In genomic region chr7:97775380-97775779, GRCm38 (mm10) we compare ENCODE assay signal across 32 mouse cellular contexts. TPM values are rescaled to one million over a fixed set of nuclear protein-coding genes. Genes with fewer than 3 reads are reported as not detected.
DNase-seq lines count a peak whose midpoint lies in the region; ATAC-seq and TF ChIP-seq lines count a peak whose summit lies in the region.
"Had no signal": no experiment of that assay in that cellular context is flagged by ENCODE, and none has a peak within 500 bp of the region (broad histone marks: within the 10 kb centered on the region; RNA-seq: fewer than 3 reads in every experiment).

No protein-coding gene starts in this region.

- no peaks in the 10 kb centered on the region for H3K27me3 ChIP-seq in heart, embryonic 10.5 days (ENCODE audit: insufficient read depth, poor library complexity, severe bottlenecking)
- no peaks in the 10 kb centered on the region for H3K27me3 ChIP-seq in kidney, postnatal 0 days (ENCODE audit: insufficient read depth, low read length)
- H3K27me3 ChIP-seq in kidney, embryonic 15.5 days = no peaks in the 10 kb centered on the region
- H3K27me3 ChIP-seq: forebrain, embryonic 15.5 days; heart, embryonic 15.5 days; limb, embryonic 12.5 days; liver, embryonic 15.5 days; midbrain, embryonic 13.5 days; neural tube, embryonic 15.5 days had no signal

- no peaks in the 10 kb centered on the region for H3K4me1 ChIP-seq in heart, embryonic 10.5 days
- H3K4me1 ChIP-seq in kidney, postnatal 0 days (replicated peaks; ENCODE audit: insufficient read depth, low read length) = no peaks in the 10 kb centered on the region
- no peaks in the 10 kb centered on the region for H3K4me1 ChIP-seq in kidney, embryonic 15.5 days
- H3K4me1 ChIP-seq in embryonic fibroblast, embryonic 13.5 days (ENCODE audit: control insufficient read depth, insufficient read depth, low read length) = peaks cover 14% of the 10 kb centered on the region
- H3K4me1 ChIP-seq: forebrain, embryonic 15.5 days; heart, embryonic 15.5 days; limb, embryonic 12.5 days; liver, embryonic 15.5 days; midbrain, embryonic 13.5 days; neural tube, embryonic 15.5 days had no signal

- H3K4me2 ChIP-seq in kidney, postnatal 0 days (ENCODE audit: low read length) = no peak overlapping the region
- no peak overlapping the region for H3K4me2 ChIP-seq in kidney, embryonic 15.5 days
- H3K4me2 ChIP-seq: forebrain, embryonic 15.5 days; heart, embryonic 15.5 days; hindbrain, embryonic 14.5 days; limb, embryonic 12.5 days; liver, embryonic 15.5 days; lung, embryonic 14.5 days; midbrain, embryonic 13.5 days; neural tube, embryonic 15.5 days had no signal

- H3K9me3 ChIP-seq in heart, embryonic 10.5 days = no peaks in the 10 kb centered on the region
- H3K9me3 ChIP-seq in kidney, postnatal 0 days (replicated peaks; ENCODE audit: low read length) = no peaks in the 10 kb centered on the region
- 0 out of 2 replicates have a peak, but pooled peaks cover 2% of the 10 kb centered on the region for H3K9me3 ChIP-seq in kidney, embryonic 15.5 days (replicated peaks)
- H3K9me3 ChIP-seq: forebrain, embryonic 15.5 days; limb, embryonic 12.5 days; liver, embryonic 15.5 days; midbrain, embryonic 13.5 days; neural tube, embryonic 15.5 days had no signal

- H3K27ac ChIP-seq in heart, embryonic 10.5 days = no peak overlapping the region
- no peak overlapping the region; the same call in 1 of the 2 replicates for H3K27ac ChIP-seq in kidney, postnatal 0 days
- H3K27ac ChIP-seq in kidney, embryonic 15.5 days = no peak overlapping the region
- peak overlapping the region; percentile 60 for H3K27ac ChIP-seq in embryonic fibroblast, embryonic 13.5 days (ENCODE audit: insufficient read depth, low read length)
- H3K27ac ChIP-seq: forebrain, embryonic 15.5 days; gastrocnemius, adult 2 months; heart, embryonic 15.5 days; hindbrain, embryonic 14.5 days; limb, embryonic 12.5 days; liver, embryonic 15.5 days; midbrain, embryonic 13.5 days; neural tube, embryonic 15.5 days had no signal

- H3K36me3 ChIP-seq in heart, embryonic 10.5 days = no peaks in the 10 kb centered on the region
- H3K36me3 ChIP-seq in kidney, postnatal 0 days (ENCODE audit: insufficient read depth, low read length) = no peaks in the 10 kb centered on the region
- no peaks in the 10 kb centered on the region for H3K36me3 ChIP-seq in kidney, embryonic 15.5 days
- H3K36me3 ChIP-seq: forebrain, embryonic 15.5 days; heart, embryonic 15.5 days; limb, embryonic 12.5 days; liver, embryonic 15.5 days; midbrain, embryonic 13.5 days; neural tube, embryonic 15.5 days had no signal

- no peak overlapping the region for H3K9ac ChIP-seq in kidney, postnatal 0 days (ENCODE audit: low read depth, low read length)
- no peak overlapping the region for H3K9ac ChIP-seq in kidney, embryonic 15.5 days
- H3K9ac ChIP-seq: forebrain, embryonic 15.5 days; heart, embryonic 15.5 days; hindbrain, embryonic 14.5 days; limb, embryonic 12.5 days; liver, embryonic 15.5 days; lung, embryonic 14.5 days; midbrain, embryonic 13.5 days; neural tube, embryonic 15.5 days had no signal

- TF ChIP-seq CTCF in kidney, postnatal 0 days (IDR thresholded peaks at IDR 0.05; ENCODE audit: low read depth) = no peak
- TF ChIP-seq CTCF in embryonic fibroblast, embryonic 13.5 days (IDR thresholded peaks at IDR 0.05; ENCODE audit: borderline replicate concordance, insufficient read depth, low read length) = no peak

- peak; percentile 83 for DNase-seq in heart, adult 11 months
- DNase-seq in heart, embryonic 10.5 days (ENCODE audit: low spot score) = no peak
- peak; percentile 65 for DNase-seq in kidney, postnatal 0 days (ENCODE audit: low spot score)
- peak; percentile 47 for DNase-seq in Muller cell, postnatal 12 days (ENCODE audit: inconsistent ontology term)
- DNase-seq in right cerebral cortex, postnatal 14 days = no peak
- DNase-seq in B cell, adult 2 months = no peak
- DNase-seq: adrenal gland, adult 8-10 months; cerebellum, adult 11 months; cerebellum, adult 9-10 months; cerebellum, postnatal 36 days; gastrocnemius, adult 2 months; gastrocnemius, postnatal 36 days; heart, postnatal 36 days; kidney, postnatal 10 days; lung, embryonic 14.5 days; retina, postnatal 1 day; right cerebral cortex, postnatal 4 days; thymus, adult 2 months; thymus, postnatal 36 days had no signal

- no peak for ATAC-seq in kidney, postnatal 0 days (replicated peaks; ENCODE audit: low FRiP score, low read depth)
- ATAC-seq in kidney, embryonic 15.5 days (replicated peaks; ENCODE audit: low FRiP score) = no peak
- ATAC-seq: activated CD4-positive, CD25-positive, alpha-beta regulatory T cell, adult 4 months; CD4-positive, CD25-positive, alpha-beta regulatory T cell, adult 4 months; forebrain, embryonic 15.5 days; inflammation-experienced regulatory T-cells, adult 6 months; midbrain, embryonic 13.5 days had no signal

- H3K4me3 ChIP-seq in heart, embryonic 10.5 days = no peak overlapping the region
- no peak overlapping the region for H3K4me3 ChIP-seq in kidney, postnatal 0 days (replicated peaks; ENCODE audit: low read depth, low read length)
- H3K4me3 ChIP-seq in kidney, embryonic 15.5 days (replicated peaks) = no peak overlapping the region
- no peak overlapping the region for H3K4me3 ChIP-seq in embryonic fibroblast, embryonic 13.5 days (ENCODE audit: insufficient read depth, low read length)
- H3K4me3 ChIP-seq: forebrain, embryonic 15.5 days; gastrocnemius, adult 2 months; heart, embryonic 15.5 days; limb, embryonic 12.5 days; liver, embryonic 15.5 days; megakaryocyte, embryonic 14.5 days; midbrain, embryonic 13.5 days; neural tube, embryonic 15.5 days had no signal

- no peak for TF ChIP-seq POLR2A in embryonic fibroblast, embryonic 13.5 days (IDR thresholded peaks at IDR 0.05; ENCODE audit: low read depth, low read length)

- 38% methylated on average over 3 of the region's 3 CpGs for WGBS in heart, embryonic 10.5 days
- 49% methylated on average over 3 of the region's 3 CpGs for WGBS in kidney, postnatal 0 days
- WGBS in kidney, embryonic 15.5 days = 51% methylated on average over 3 of the region's 3 CpGs

RNA-seq across cellular contexts. Expression of gene Pak1, which starts 13.0 kb away (rescaled TPM):
- polyA plus RNA-seq in heart, embryonic 10.5 days (2016; fragmentation: Nextera tagmentation; extraction: Ambion mirVana) = 5.2 and 13.7 TPM in 2 replicates
- polyA plus RNA-seq in kidney, postnatal 0 days (2015; fragmentation: Nextera tagmentation; extraction: Ambion mirVana) = 12.4 and 14.6 TPM in 2 replicates
- polyA plus RNA-seq in kidney, embryonic 15.5 days (2015; fragmentation: Nextera tagmentation; extraction: Ambion mirVana) = 16.4 and 17.2 TPM in 2 replicates
- polyA plus RNA-seq in embryonic fibroblast, embryonic 13.5 days (2011; ENCODE audit: insufficient read length, low read depth, missing spikeins) = 30.0 and 33.7 TPM in 2 replicates

RNA-seq across cellular contexts. Expression of gene Aqp11, which starts 37.3 kb away (rescaled TPM):
- 2.4 and 5.2 TPM in 2 replicates for polyA plus RNA-seq in heart, embryonic 10.5 days (2016; fragmentation: Nextera tagmentation; extraction: Ambion mirVana)
- polyA plus RNA-seq in kidney, postnatal 0 days (2015; fragmentation: Nextera tagmentation; extraction: Ambion mirVana) = 36.9 and 40.9 TPM in 2 replicates
- 16.5 and 18.5 TPM in 2 replicates for polyA plus RNA-seq in kidney, embryonic 15.5 days (2015; fragmentation: Nextera tagmentation; extraction: Ambion mirVana)
- 0.95 and 2.1 TPM in 2 replicates for polyA plus RNA-seq in embryonic fibroblast, embryonic 13.5 days (2011; ENCODE audit: insufficient read length, low read depth, missing spikeins)

Comparison
In these comparisons a context has a peak if more than half of its experiments do, and no peak if none do; other contexts are left out.
1. DNase-seq: peak in heart, adult 11 months (single experiment), kidney, postnatal 0 days (single experiment) and Muller cell, postnatal 12 days (single experiment); none in heart, embryonic 10.5 days (single experiment), right cerebral cortex, postnatal 14 days (single experiment) and B cell, adult 2 months (0 of 2).